Mouse (Mus musculus): ENCODE measurements at regions not wholly inside any gene's neighbourhood (a gene's known extent, or its start where the extent isn't known, plus 50 kb on each side); places are given as distances from the start of the nearest gene placed in this dataset.

- H3K27ac ChIP-seq: no peak overlapping the region
- H3K4me2 ChIP-seq (replicated peaks): no peak overlapping the region
- no peaks in the 10 kb centered on the region for H3K9me3 ChIP-seq
- H3K4me3 ChIP-seq (replicated peaks): no peak overlapping the region
- H3K4me1 ChIP-seq (replicated peaks): no peaks in the 10 kb centered on the region
- no peak overlapping the region for H3K9ac ChIP-seq
- no peaks in the 10 kb centered on the region for H3K36me3 ChIP-seq
- ATAC-seq: peak; percentile 86
- WGBS: 41% methylated on average over 2 of the region's 2 CpGs
- H3K27me3 ChIP-seq (replicated peaks): no peaks in the 10 kb centered on the region
These were observed 126.5 kb upstream of the Akirin2 start for GRCm38 (mm10) chr4:34424131-34424646.

GRCm38 (mm10) chr4:34429003-34429402, 121.7 kb upstream of the Akirin2 start:
- Histone ChIP-seq H3K4me1 (replicated peaks) (no peaks in the 10 kb centered on the region), H3K9me3 (no peaks in the 10 kb centered on the region), H3K27ac (no peak overlapping the region), H3K9ac (no peak overlapping the region), H3K4me3 (replicated peaks) (no peak overlapping the region), H3K27me3 (replicated peaks) (no peaks in the 10 kb centered on the region), H3K36me3 (no peaks in the 10 kb centered on the region), H3K4me2 (replicated peaks) (no peak overlapping the region)
- ATAC-seq: no peak
- 53% methylated on average over 4 of the region's 4 CpGs for WGBS

- Histone ChIP-seq H3K27me3 (replicated peaks) (no peaks in the 10 kb centered on the region), H3K4me3 (replicated peaks) (no peak overlapping the region), H3K9ac (no peak overlapping the region), H3K4me1 (replicated peaks) (no peaks in the 10 kb centered on the region), H3K4me2 (replicated peaks) (no peak overlapping the region), H3K36me3 (no peaks in the 10 kb centered on the region), H3K9me3 (no peaks in the 10 kb centered on the region), H3K27ac (no peak overlapping the region)
- 77% methylated on average over 22 of the region's 22 CpGs for WGBS
- no peak for ATAC-seq
These were observed 121.1 kb upstream of the Akirin2 start for GRCm38 (mm10) chr4:34429456-34430235.

- Histone ChIP-seq H3K9me3 (no peaks in the 10 kb centered on the region), H3K27ac (no peak overlapping the region), H3K4me2 (replicated peaks) (no peak overlapping the region), H3K36me3 (no peaks in the 10 kb centered on the region), H3K4me1 (replicated peaks) (no peaks in the 10 kb centered on the region), H3K4me3 (replicated peaks) (no peak overlapping the region), H3K27me3 (replicated peaks) (no peaks in the 10 kb centered on the region), H3K9ac (no peak overlapping the region)
- no peak for ATAC-seq
- WGBS: 83% methylated on average over 3 of the region's 3 CpGs
These were observed 113.4 kb upstream of the Akirin2 start for GRCm38 (mm10) chr4:34437316-34437715.

GRCm38 (mm10) chr4:34449582-34449981, 101.2 kb upstream of the Akirin2 start:
- H3K4me3 ChIP-seq (replicated peaks): no peak overlapping the region
- H3K36me3 ChIP-seq: no peaks in the 10 kb centered on the region
- no peaks in the 10 kb centered on the region for H3K9me3 ChIP-seq
- 83% methylated on average over 7 of the region's 7 CpGs for WGBS
- no peak overlapping the region for H3K27ac ChIP-seq
- no peak overlapping the region for H3K4me2 ChIP-seq (replicated peaks)
- no peaks in the 10 kb centered on the region for H3K27me3 ChIP-seq (replicated peaks)
- ATAC-seq: no peak
- H3K4me1 ChIP-seq (replicated peaks): no peaks in the 10 kb centered on the region
- H3K9ac ChIP-seq: no peak overlapping the region

GRCm38 (mm10) chr4:34462591-34462990, 88.1 kb upstream of the Akirin2 start:
- ATAC-seq: no peak
- Histone ChIP-seq H3K4me1 (replicated peaks) (no peaks in the 10 kb centered on the region), H3K9ac (no peak overlapping the region), H3K27ac (no peak overlapping the region), H3K4me2 (replicated peaks) (no peak overlapping the region), H3K9me3 (no peaks in the 10 kb centered on the region), H3K36me3 (no peaks in the 10 kb centered on the region), H3K4me3 (replicated peaks) (no peak overlapping the region), H3K27me3 (replicated peaks) (no peaks in the 10 kb centered on the region)
- 79% methylated on average over 4 of the region's 4 CpGs for WGBS

GRCm38 (mm10) chr4:34465845-34466244, 84.9 kb upstream of the Akirin2 start:
- Histone ChIP-seq H3K9me3 (no peaks in the 10 kb centered on the region), H3K36me3 (no peaks in the 10 kb centered on the region), H3K27me3 (replicated peaks) (no peaks in the 10 kb centered on the region), H3K4me2 (replicated peaks) (no peak overlapping the region), H3K27ac (no peak overlapping the region), H3K4me1 (replicated peaks) (no peaks in the 10 kb centered on the region), H3K9ac (no peak overlapping the region), H3K4me3 (replicated peaks) (no peak overlapping the region)
- 98% methylated on average over 2 of the region's 2 CpGs for WGBS
- no peak for ATAC-seq

- Histone ChIP-seq H3K4me2 (replicated peaks) (no peak overlapping the region), H3K4me3 (replicated peaks) (no peak overlapping the region), H3K9ac (no peak overlapping the region), H3K27me3 (replicated peaks) (no peaks in the 10 kb centered on the region), H3K36me3 (no peaks in the 10 kb centered on the region), H3K27ac (no peak overlapping the region), H3K9me3 (no peaks in the 10 kb centered on the region), H3K4me1 (replicated peaks) (no peaks in the 10 kb centered on the region)
- WGBS: 79% methylated on average over 3 of the region's 3 CpGs
- no peak for ATAC-seq
These were observed 84.4 kb upstream of the Akirin2 start for GRCm38 (mm10) chr4:34466309-34466708.

- 51% methylated on average over 9 of the region's 9 CpGs for WGBS
These were observed 82.6 kb upstream of the Akirin2 start for GRCm38 (mm10) chr4:34468096-34468495.

GRCm38 (mm10) chr4:34475792-34476448, 74.8 kb upstream of the Akirin2 start:
- WGBS: 78% methylated on average over 5 of the region's 5 CpGs
- Histone ChIP-seq H3K4me1 (replicated peaks) (no peaks in the 10 kb centered on the region), H3K36me3 (no peaks in the 10 kb centered on the region), H3K27ac (no peak overlapping the region), H3K9me3 (no peaks in the 10 kb centered on the region), H3K27me3 (replicated peaks) (no peaks in the 10 kb centered on the region), H3K4me2 (replicated peaks) (no peak overlapping the region), H3K9ac (no peak overlapping the region), H3K4me3 (replicated peaks) (no peak overlapping the region)
- ATAC-seq: no peak

More at GRCm38 (mm10) chr4:34468096-34468495, 82.6 kb upstream of the Akirin2 start:
- Histone ChIP-seq H3K4me2 (replicated peaks) (no peak overlapping the region), H3K27me3 (replicated peaks) (no peaks in the 10 kb centered on the region), H3K4me3 (replicated peaks) (no peak overlapping the region), H3K36me3 (no peaks in the 10 kb centered on the region), H3K9me3 (no peaks in the 10 kb centered on the region), H3K4me1 (replicated peaks) (no peaks in the 10 kb centered on the region), H3K9ac (no peak overlapping the region), H3K27ac (no peak overlapping the region)
- no peak for ATAC-seq

- WGBS: 36% methylated on average over 1 of the region's 1 CpGs
- no peaks in the 10 kb centered on the region for H3K36me3 ChIP-seq
- H3K4me3 ChIP-seq (replicated peaks): no peak overlapping the region
- no peaks in the 10 kb centered on the region for H3K9me3 ChIP-seq
- H3K9ac ChIP-seq: no peak overlapping the region
- no peak for ATAC-seq
- H3K27ac ChIP-seq: no peak overlapping the region
- H3K27me3 ChIP-seq (replicated peaks): no peaks in the 10 kb centered on the region
- no peaks in the 10 kb centered on the region for H3K4me1 ChIP-seq (replicated peaks)
- no peak overlapping the region for H3K4me2 ChIP-seq (replicated peaks)
These were observed 66.5 kb upstream of the Akirin2 start for GRCm38 (mm10) chr4:34484273-34484672.

- Histone ChIP-seq H3K4me2 (replicated peaks) (no peak overlapping the region), H3K27me3 (replicated peaks) (no peaks in the 10 kb centered on the region), H3K9ac (no peak overlapping the region), H3K4me1 (replicated peaks) (no peaks in the 10 kb centered on the region), H3K27ac (no peak overlapping the region), H3K9me3 (no peaks in the 10 kb centered on the region), H3K36me3 (no peaks in the 10 kb centered on the region), H3K4me3 (replicated peaks) (no peak overlapping the region)
- 74% methylated on average over 17 of the region's 17 CpGs for WGBS
- ATAC-seq: no peak
These were observed 65.2 kb upstream of the Akirin2 start for GRCm38 (mm10) chr4:34485574-34485973.

Data from intestine, embryonic 15.5 days (tissue).